Mouse (Mus musculus): ENCODE measurements around the gene Itga3.

DNA sequence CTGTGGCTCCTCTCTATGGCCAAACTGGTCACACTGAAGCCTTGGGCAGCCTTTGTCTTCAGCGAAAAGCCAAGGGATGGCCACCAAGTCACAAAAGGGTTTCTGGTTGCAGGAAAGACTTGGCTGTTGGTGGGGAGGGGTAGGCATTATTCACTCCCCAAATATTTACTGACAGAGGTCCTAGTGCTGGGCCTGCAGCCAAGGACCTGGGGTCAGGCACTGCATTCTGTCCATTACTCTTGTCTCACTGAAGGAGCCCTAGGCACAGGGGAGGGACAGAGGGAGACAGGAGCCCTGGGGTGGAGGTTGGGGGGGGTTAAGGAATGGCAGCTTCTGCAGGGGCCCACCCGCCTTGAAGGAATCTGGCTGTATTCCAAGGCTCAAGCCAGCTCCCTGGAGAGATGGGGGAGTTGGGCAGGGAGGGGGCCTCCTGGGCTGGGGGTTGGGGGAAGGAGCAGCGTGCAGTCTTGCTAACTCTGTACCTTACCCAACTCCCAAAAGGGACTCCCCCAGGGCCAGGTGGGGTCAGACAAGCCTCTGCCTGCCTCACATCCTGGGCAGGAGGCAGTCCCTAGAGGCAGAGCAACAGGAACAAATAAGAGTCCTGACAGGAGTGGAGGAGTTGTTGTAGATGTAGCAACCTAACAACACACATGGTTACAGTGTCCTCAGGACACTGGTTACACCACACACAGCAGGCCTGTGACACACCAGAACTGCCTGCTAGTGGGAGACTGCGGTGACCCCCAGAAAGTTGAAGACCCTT, 20.2 kb upstream of the Itga3 start:
- TF ChIP-seq CTCF (IDR thresholded peaks at IDR 0.05; ENCODE audit: low read depth, low read length) (no peak), POLR2A (IDR thresholded peaks at IDR 0.05; ENCODE audit: borderline replicate concordance, low read depth, low read length) (no peak)

Measured in bone marrow macrophage, adult 2 months (primary cell).